Mouse (Mus musculus) thymus, adult 2 months (tissue): Measurements from ENCODE around the gene Washc2.

Experiments
- CTCF ChIP-seq: fragments of 200-500 bp; IDR thresholded peaks from 2 replicates; pipeline ENCODE4 v1.5.1; 2012; ENCODE audit warnings: mild to moderate bottlenecking, control low read depth, low read length, moderate library complexity, borderline replicate concordance; ENCODE audit not compliant: control insufficient read depth, poor library complexity, insufficient read depth; ENCODE audit errors: extremely low read depth
- POLR2A ChIP-seq: fragments of 200-500 bp; IDR thresholded peaks from 2 replicates; pipeline ENCODE4 v1.6.1; 2012; ENCODE audit warnings: mild to moderate bottlenecking, low read length, control low read depth, moderate library complexity; ENCODE audit not compliant: control insufficient read depth, poor library complexity, insufficient read depth; ENCODE audit errors: extremely low read depth

- TF ChIP-seq POLR2A (no peak), CTCF (peak; percentile 84)
These were observed 21.1 kb downstream of the Washc2 start for GRCm38 (mm10) chr6:116228785-116229525.
